Mouse (Mus musculus) cerebellum, adult 18-20 months (tissue): ENCODE data around the gene Pex5l.

Experiments used
- DNase-seq, 2 experiments: peaks; one replicate each; pipeline ENCODE4 v3.0.0; 2021

The Pex5l gene

GRCm38 (mm10) chr3:33061428-33061827 is 81.6 kb downstream of the Pex5l start:
- no peak for DNase-seq

GRCm38 (mm10) chr3:33061016-33061415 is 82.0 kb downstream of the Pex5l start:
- DNase-seq, result no peak

GRCm38 (mm10) chr3:33060343-33060937 is 82.6 kb downstream of the Pex5l start:
- DNase-seq, result no peak

GRCm38 (mm10) chr3:33048304-33048703 is 94.7 kb downstream of the Pex5l start:
- no peak for DNase-seq

- no peak for DNase-seq
These were observed 98.3 kb downstream of the Pex5l start for GRCm38 (mm10) chr3:33044799-33045106.

- no peak for DNase-seq
These were observed 98.9 kb downstream of the Pex5l start for GRCm38 (mm10) chr3:33043896-33044798.

GRCm38 (mm10) chr3:33024566-33024965 is 118.5 kb downstream of the Pex5l start:
- DNase-seq, result no peak

- DNase-seq, result no peak
These were observed 139.1 kb downstream of the Pex5l start for GRCm38 (mm10) chr3:33003901-33004300.

GRCm38 (mm10) chr3:33001769-33002168 is 141.3 kb downstream of the Pex5l start:
- no peak for DNase-seq

- DNase-seq, result no peak
These were observed 142.5 kb downstream of the Pex5l start for GRCm38 (mm10) chr3:33000383-33001015.

GRCm38 (mm10) chr3:32991713-32992575 is 151.1 kb downstream of the Pex5l start:
- no peak for DNase-seq

- DNase-seq, result no peak
These were observed 155.2 kb downstream of the Pex5l start for GRCm38 (mm10) chr3:32987806-32988205.

GRCm38 (mm10) chr3:32985141-32985540 is 157.9 kb downstream of the Pex5l start:
- DNase-seq, result no peak

GRCm38 (mm10) chr3:32979981-32980380 is 163.1 kb downstream of the Pex5l start:
- no peak for DNase-seq

- DNase-seq, result no peak
These were observed 163.8 kb downstream of the Pex5l start for GRCm38 (mm10) chr3:32979238-32979637.

GRCm38 (mm10) chr3:32970257-32970656 is 172.8 kb downstream of the Pex5l start:
- DNase-seq, result no peak

GRCm38 (mm10) chr3:32968671-32969425 is 174.2 kb downstream of the Pex5l start:
- no peak for DNase-seq

- DNase-seq, result no peak
These were observed 177.5 kb downstream of the Pex5l start for GRCm38 (mm10) chr3:32965528-32965927.

- DNase-seq, result no peak
These were observed 181.6 kb downstream of the Pex5l start for GRCm38 (mm10) chr3:32961494-32961893.

- no peak for DNase-seq
These were observed 191.7 kb downstream of the Pex5l start for GRCm38 (mm10) chr3:32951382-32951781.

GRCm38 (mm10) chr3:32947486-32947885 is 195.6 kb downstream of the Pex5l start:
- DNase-seq, result no peak

- DNase-seq, result no peak
These were observed 203.1 kb downstream of the Pex5l start for GRCm38 (mm10) chr3:32939802-32940501.
